ENCODE assay signal across 8 mouse cellular contexts in genomic region chr8:122229819-122230711, GRCm38 (mm10). TPM values are rescaled to one million over a fixed set of nuclear protein-coding genes. Genes with fewer than 3 reads are reported as not detected.
A peak's percentile ranks its signal among the peaks of the same experiment; 100 is the strongest.
DNase-seq lines count a peak whose midpoint lies in the region; ATAC-seq and TF ChIP-seq lines count a peak whose summit lies in the region.

No protein-coding gene starts in this region.

- H3K4me1 ChIP-seq in E14TG2a.4 (replicated peaks; ENCODE audit: low read depth, low read length) = peaks cover 32% of the 10 kb centered on the region
- H3K4me1 ChIP-seq in heart, embryonic 13.5 days = peaks cover 59% of the 10 kb centered on the region
- H3K4me1 ChIP-seq in limb, embryonic 11.5 days (ENCODE audit: control insufficient read depth, insufficient read depth, low read length) = peaks cover 12% of the 10 kb centered on the region
- H3K4me1 ChIP-seq in midbrain, postnatal 0 days (ENCODE audit: insufficient read depth, low read length) = no peaks in the 10 kb centered on the region

- H3K27ac ChIP-seq in heart, embryonic 13.5 days (replicated peaks) = no peak overlapping the region
- no peak overlapping the region for H3K27ac ChIP-seq in limb, embryonic 11.5 days (replicated peaks; ENCODE audit: low read depth, low read length)
- no peak overlapping the region for H3K27ac ChIP-seq in midbrain, postnatal 0 days (ENCODE audit: low read depth, low read length)

- H3K9ac ChIP-seq in heart, embryonic 13.5 days = peak overlapping the region; percentile 83
- H3K9ac ChIP-seq in limb, embryonic 11.5 days (ENCODE audit: low read length) = peak overlapping the region; percentile 63
- H3K9ac ChIP-seq in midbrain, postnatal 0 days (replicated peaks; ENCODE audit: low read length, poor library complexity, severe bottlenecking) = peak overlapping the region; percentile 62

- DNase-seq in cerebellum, adult 11 months = peak; percentile 32
- no peak for DNase-seq in cerebellum, adult 11-12 months
- peak; percentile 31 for DNase-seq in embryo, embryonic 11.5 days (ENCODE audit: low read depth, low spot score)
- DNase-seq in limb, embryonic 11.5 days (ENCODE audit: low spot score) = peak; percentile 49
- no peak for DNase-seq in midbrain, postnatal 0 days (ENCODE audit: low spot score)
- no peak for DNase-seq in thymus, postnatal 25 days

- peaks cover 72% of the 10 kb centered on the region for H3K27me3 ChIP-seq in E14TG2a.4 (ENCODE audit: insufficient read depth, low read length)
- H3K27me3 ChIP-seq in heart, embryonic 13.5 days (replicated peaks) = peaks cover 64% of the 10 kb centered on the region
- peaks cover 33% of the 10 kb centered on the region for H3K27me3 ChIP-seq in limb, embryonic 11.5 days (ENCODE audit: control insufficient read depth, insufficient read depth, low read length)
- peaks cover 32% of the 10 kb centered on the region for H3K27me3 ChIP-seq in midbrain, postnatal 0 days (ENCODE audit: insufficient read depth, low read length)

- no peaks in the 10 kb centered on the region for H3K36me3 ChIP-seq in E14TG2a.4 (ENCODE audit: insufficient read depth, low read length)
- H3K36me3 ChIP-seq in heart, embryonic 13.5 days = no peaks in the 10 kb centered on the region
- H3K36me3 ChIP-seq in limb, embryonic 11.5 days (ENCODE audit: control insufficient read depth, insufficient read depth, low read length) = no peaks in the 10 kb centered on the region
- H3K36me3 ChIP-seq in midbrain, postnatal 0 days (ENCODE audit: insufficient read depth, low read length) = no peaks in the 10 kb centered on the region

- no peaks in the 10 kb centered on the region for H3K9me3 ChIP-seq in E14TG2a.4 (ENCODE audit: low read length)
- H3K9me3 ChIP-seq in heart, embryonic 13.5 days = no peaks in the 10 kb centered on the region
- H3K9me3 ChIP-seq in limb, embryonic 11.5 days (ENCODE audit: control insufficient read depth, low read length) = no peaks in the 10 kb centered on the region
- no peaks in the 10 kb centered on the region for H3K9me3 ChIP-seq in midbrain, postnatal 0 days (ENCODE audit: low read length)

- peak overlapping the region; percentile 97 for H3K4me2 ChIP-seq in heart, embryonic 13.5 days
- H3K4me2 ChIP-seq in limb, embryonic 11.5 days (ENCODE audit: low read depth, severe bottlenecking) = peak overlapping the region; percentile 99
- H3K4me2 ChIP-seq in midbrain, postnatal 0 days (ENCODE audit: low read depth, low read length, poor library complexity, severe bottlenecking) = peak overlapping the region; percentile 97

- WGBS in heart, embryonic 13.5 days = 1% methylated on average over 62 of the region's 98 CpGs
- under 1% methylated on average over 65 of the region's 98 CpGs for WGBS in limb, embryonic 11.5 days
- WGBS in midbrain, postnatal 0 days = under 1% methylated on average over 65 of the region's 98 CpGs

- no peak for ATAC-seq in heart, embryonic 13.5 days (ENCODE audit: extremely low read depth, insufficient number of reproducible peaks, low FRiP score, low TSS enrichment)
- no peak; the same call in 1 of the 2 replicates for ATAC-seq in limb, embryonic 11.5 days (ENCODE audit: insufficient number of reproducible peaks, low FRiP score, low TSS enrichment, low read depth)
- peak; percentile 10; the same call in 1 of the 2 replicates for ATAC-seq in midbrain, postnatal 0 days (ENCODE audit: low FRiP score)

- peak overlapping the region; percentile 73 for H3K4me3 ChIP-seq in E14TG2a.4 (replicated peaks; ENCODE audit: low read length)
- peak overlapping the region; percentile 67 for H3K4me3 ChIP-seq in heart, embryonic 13.5 days
- H3K4me3 ChIP-seq in limb, embryonic 11.5 days (ENCODE audit: low read depth, low read length) = peak overlapping the region; percentile 55
- peak overlapping the region; percentile 56 for H3K4me3 ChIP-seq in midbrain, postnatal 0 days (ENCODE audit: low read depth, low read length)

- no peak for TF ChIP-seq CTCF in E14TG2a.4 (conservative IDR thresholded peaks at IDR 0.05; ENCODE audit: low read length)
- 0 out of 2 replicates have a peak, but pooled peaks have one; percentile 2 for TF ChIP-seq CTCF in midbrain, postnatal 0 days (IDR thresholded peaks at IDR 0.05)

RNA-seq across cellular contexts. Expression of gene Zfpm1, which starts 51.9 kb away (rescaled TPM):
- polyA plus RNA-seq in heart, embryonic 13.5 days (2015; fragmentation: Nextera tagmentation; extraction: Ambion mirVana) = 3.8 TPM in 2 replicates
- 1.3 and 1.4 TPM in 2 replicates for polyA plus RNA-seq in limb, embryonic 11.5 days (2014; fragmentation: Nextera tagmentation; extraction: Ambion mirVana)
- 19.6 and 28.6 TPM in 2 replicates for total RNA-seq in midbrain, postnatal 0 days (2014; rRNA removed)
- 1.2 TPM in 2 replicates for polyA plus RNA-seq in midbrain, postnatal 0 days (2015; fragmentation: Nextera tagmentation; extraction: Ambion mirVana)

Comparison
In these comparisons a context has a peak if more than half of its experiments do, and no peak if none do; other contexts are left out.
1. DNase-seq: peak in cerebellum, adult 11 months (single experiment), embryo, embryonic 11.5 days (single experiment) and limb, embryonic 11.5 days (single experiment); none in cerebellum, adult 11-12 months (single experiment), midbrain, postnatal 0 days (single experiment) and thymus, postnatal 25 days (single experiment).
2. Peak in every context shown above with its lines, with median percentiles within 50 percentile points of each other: H3K4me3 ChIP-seq, H3K4me2 ChIP-seq and H3K9ac ChIP-seq.